Mouse (Mus musculus) testis, adult 10 weeks (tissue): ENCODE results near the gene Nek9. TPM values are rescaled to one million over a fixed set of nuclear protein-coding genes. Genes with fewer than 3 reads are reported as not detected.

Source experiments
- polyA plus RNA-seq: library from polyadenylated mRNA; stranded (reverse); fragments of 350-450 nt; fragmentation: Illumina TruSeq; extraction: RNeasy Lipid Tissue Mini Kit (QIAGEN cat#74804); gene quantifications from one replicate; pipeline ENCODE4 v1.2.3, GENCODE M21; 2014; ENCODE audit warnings: low read depth, low replicate concordance

The Nek9 gene
- 27.9 TPM for polyA plus RNA-seq

DNA sequence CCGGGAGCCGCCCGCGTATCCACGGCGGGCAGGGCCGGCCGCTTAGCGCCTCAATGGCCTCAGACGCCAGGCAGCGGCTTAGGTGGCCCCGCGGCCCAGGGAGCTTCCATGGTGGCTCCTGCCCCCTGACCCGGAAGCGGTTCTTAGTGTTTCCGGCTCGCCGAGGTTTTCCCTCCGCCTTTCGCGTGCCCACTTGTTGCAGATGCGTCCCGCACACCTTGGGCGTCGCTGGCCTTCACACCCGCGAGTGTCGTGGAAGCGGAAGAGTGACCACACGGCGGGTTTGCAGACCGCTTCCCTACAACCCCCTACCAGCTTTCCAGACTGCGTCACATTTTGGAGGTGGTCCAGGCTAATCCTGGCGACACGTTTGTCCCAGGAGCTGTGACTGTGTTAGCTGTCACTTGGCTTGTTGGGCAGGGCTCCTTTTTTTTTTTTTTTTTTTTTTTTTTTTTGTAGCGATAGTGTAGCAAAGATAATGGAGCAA lies at the start of gene Nek9:
TSS of gene Nek9 (minus strand) at position 120 of the 487 bp plus-strand sequence.

DNA sequence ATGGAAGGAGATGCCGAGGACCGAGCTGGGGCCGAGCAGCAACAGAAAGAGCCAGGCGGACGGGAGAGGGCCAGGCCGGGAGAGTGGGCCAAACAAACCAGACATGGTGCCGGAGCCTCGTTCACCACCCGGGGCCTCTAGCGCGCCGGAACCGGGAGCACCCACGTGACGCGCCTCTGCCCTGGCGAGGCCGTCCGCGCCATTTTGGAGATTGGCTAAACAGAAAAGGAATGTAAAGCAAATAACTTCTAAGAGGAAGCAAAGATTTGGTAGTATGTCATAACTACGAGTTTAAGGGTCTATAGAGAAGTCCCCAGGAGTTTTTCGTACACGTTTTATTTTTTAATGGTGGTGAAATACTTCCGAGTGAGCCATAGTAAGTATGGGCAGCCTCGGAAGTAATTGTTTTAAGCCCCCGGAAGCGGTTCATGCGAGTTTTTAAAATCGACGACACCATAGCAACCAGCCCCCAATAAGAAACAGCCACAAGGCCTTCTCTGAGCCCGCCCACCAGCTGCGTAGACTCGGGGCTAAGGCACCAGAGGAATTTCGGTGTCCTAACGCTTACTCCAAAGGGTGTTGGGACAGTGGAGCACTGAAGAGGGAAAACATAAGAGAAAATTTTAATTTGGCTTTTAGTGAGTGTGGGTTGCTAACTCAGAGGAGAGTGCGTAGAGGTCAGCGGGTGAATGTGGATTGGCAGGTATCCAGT lies 35.6 kb upstream of the Nek9 start, which contains the start of gene Tmed10:
TSS of gene Tmed10 (minus strand) at position 287 of the 712 bp plus-strand sequence.

DNA sequence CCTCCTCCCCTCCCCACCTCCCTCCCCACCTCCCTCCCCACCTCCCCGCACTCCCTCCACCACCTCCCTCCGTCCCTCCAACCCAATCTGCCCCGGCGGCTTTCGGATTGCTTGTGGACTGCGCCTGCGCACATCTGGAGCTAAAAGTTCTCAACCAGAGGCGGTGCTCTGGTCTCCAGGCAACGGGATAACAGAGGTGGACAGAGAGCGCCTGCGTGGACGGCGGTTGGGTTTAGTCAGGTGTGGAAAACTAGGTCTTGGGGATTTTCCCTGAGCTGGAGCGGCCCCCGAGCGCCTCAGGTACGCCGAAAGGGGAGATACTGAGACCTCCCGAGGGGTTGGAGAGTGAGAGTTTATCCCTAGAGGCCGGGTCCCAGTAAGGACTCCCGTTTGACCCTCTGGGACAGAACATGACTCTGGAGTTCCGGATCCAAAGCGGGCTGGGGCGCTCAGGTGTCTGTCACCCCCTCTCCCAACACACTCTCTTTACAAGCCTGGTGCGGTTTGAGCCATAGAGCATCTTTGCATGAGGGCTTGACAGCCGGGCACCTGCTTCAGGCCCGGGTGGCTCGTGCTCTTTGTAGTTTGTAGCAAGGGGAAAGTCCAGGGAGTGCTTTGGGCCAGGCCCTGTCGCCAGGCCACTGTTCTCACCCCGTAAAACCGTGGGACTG lies 50.5 kb downstream of the Nek9 start, which contains the start of gene Zc2hc1c:
TSS of gene Zc2hc1c (plus strand) at position 106 of the 671 bp plus-strand sequence.

DNA sequence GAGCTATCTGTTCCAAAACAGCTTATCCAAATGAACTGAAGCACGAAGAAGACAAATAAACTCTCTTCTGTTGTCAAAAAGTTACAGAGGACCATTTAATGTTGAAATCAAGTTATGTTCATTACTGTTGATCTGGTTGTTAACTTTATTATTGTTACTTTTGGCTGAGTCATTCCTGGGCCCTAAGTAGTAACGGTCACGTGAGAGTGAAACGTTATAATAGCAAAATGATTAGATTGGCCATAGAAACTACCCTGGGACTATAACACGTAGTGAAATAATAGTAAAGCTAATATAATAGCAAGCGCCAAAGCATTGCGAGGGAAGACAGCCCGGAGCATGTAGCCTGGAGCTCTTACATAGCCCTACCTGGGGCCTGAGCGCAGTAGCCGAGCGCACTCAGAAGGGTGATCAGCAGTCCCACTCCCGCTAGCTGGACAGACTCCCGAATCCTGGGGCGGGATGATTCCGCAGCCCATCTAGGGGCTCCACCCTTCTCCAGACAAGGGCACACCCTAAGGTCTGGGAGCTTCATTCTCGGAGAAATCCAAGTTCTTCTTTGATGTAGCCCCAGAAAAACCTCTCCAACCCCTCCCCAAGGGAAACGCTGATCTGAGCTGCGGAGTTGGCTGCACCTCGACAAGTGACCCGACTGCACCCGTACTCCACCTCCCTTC lies 51.2 kb downstream of the Nek9 start, which contains the start of gene Acyp1:
TSS of gene Acyp1 (minus strand) at position 630 of the 677 bp plus-strand sequence.

DNA sequence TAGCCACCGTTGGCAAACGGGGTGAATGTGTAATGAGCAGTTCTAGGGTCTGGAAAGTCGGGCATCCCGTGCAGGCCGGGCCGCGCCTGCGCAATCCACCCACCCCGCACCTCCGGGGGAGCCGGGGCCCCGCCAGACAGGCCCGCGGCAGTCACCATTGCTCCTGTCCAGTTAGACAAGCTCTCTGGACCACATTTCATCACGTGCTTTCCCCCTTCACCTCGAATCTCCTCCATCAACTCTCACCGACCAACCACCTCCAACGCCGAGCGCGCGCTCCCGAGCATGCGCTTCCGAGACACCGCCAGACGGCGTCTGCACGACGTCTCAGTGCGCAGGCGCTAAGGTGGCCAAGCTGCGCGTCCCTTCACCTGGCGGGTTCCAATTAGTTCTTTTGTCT lies 68.8 kb downstream of the Nek9 start, which contains the start of gene Mlh3:
TSS of gene Mlh3 (minus strand) at position 281 of the 400 bp plus-strand sequence.

Other genes with a start within 250 kb of the Nek9 start
- gene Prox2, start 228.6 kb downstream of the Nek9 start, polyA plus RNA-seq: 5.3 TPM
- gene Dlst, start 228.5 kb downstream of the Nek9 start, polyA plus RNA-seq: 85.8 TPM
- gene Rps6kl1, start 188.1 kb downstream of the Nek9 start, polyA plus RNA-seq: not detected
- gene Pgf, start 161.6 kb downstream of the Nek9 start, polyA plus RNA-seq: 2.1 TPM
- 4.6 TPM for gene Eif2b2, start 119.9 kb downstream of the Nek9 start, polyA plus RNA-seq
- gene Mlh3, start 68.8 kb downstream of the Nek9 start, polyA plus RNA-seq: 41.0 TPM
- 163 TPM for gene Acyp1, start 50.9 kb downstream of the Nek9 start, polyA plus RNA-seq
- gene Zc2hc1c, start 50.8 kb downstream of the Nek9 start, polyA plus RNA-seq: 6.6 TPM
- gene Tmed10, start 35.5 kb upstream of the Nek9 start, polyA plus RNA-seq: 175 TPM
- gene Fos, start 134.5 kb upstream of the Nek9 start, polyA plus RNA-seq: 0.34 TPM